Mouse (Mus musculus) hematopoietic stem cell, adult 5-6 weeks (primary cell): Measurements from ENCODE around the gene Osbp2. TPM values are rescaled to one million over a fixed set of nuclear protein-coding genes. Genes with fewer than 3 reads are reported as not detected.

ENCODE experiments used
- ATAC-seq, 2 experiments: fragments of 125-278 bp in 1 of 2; replicated peaks in 1 of 2; 2 replicates each; pipeline ENCODE4 v1.8.0; 2016 to 2017; ENCODE audit warnings: inconsistent platforms in 2 of 2, mild to moderate bottlenecking in 2 of 2, moderate number of reproducible peaks in 2 of 2, low read depth in 1 of 2, moderate TSS enrichment in 1 of 2; ENCODE audit not compliant: low FRiP score in 2 of 2, poor library complexity in 2 of 2, severe bottlenecking in 2 of 2, insufficient read depth in 1 of 2, low TSS enrichment in 1 of 2
- total RNA-seq: library from RNA; stranded (forward); fragments of 172-1452, 232-1000 nt; gene quantifications from 2 replicates; pipeline ENCODE4 v1.2.3, GENCODE M21; 2017

Osbp2 gene
- total RNA-seq, 1 experiment from 2014 or later = not detected

DNA sequence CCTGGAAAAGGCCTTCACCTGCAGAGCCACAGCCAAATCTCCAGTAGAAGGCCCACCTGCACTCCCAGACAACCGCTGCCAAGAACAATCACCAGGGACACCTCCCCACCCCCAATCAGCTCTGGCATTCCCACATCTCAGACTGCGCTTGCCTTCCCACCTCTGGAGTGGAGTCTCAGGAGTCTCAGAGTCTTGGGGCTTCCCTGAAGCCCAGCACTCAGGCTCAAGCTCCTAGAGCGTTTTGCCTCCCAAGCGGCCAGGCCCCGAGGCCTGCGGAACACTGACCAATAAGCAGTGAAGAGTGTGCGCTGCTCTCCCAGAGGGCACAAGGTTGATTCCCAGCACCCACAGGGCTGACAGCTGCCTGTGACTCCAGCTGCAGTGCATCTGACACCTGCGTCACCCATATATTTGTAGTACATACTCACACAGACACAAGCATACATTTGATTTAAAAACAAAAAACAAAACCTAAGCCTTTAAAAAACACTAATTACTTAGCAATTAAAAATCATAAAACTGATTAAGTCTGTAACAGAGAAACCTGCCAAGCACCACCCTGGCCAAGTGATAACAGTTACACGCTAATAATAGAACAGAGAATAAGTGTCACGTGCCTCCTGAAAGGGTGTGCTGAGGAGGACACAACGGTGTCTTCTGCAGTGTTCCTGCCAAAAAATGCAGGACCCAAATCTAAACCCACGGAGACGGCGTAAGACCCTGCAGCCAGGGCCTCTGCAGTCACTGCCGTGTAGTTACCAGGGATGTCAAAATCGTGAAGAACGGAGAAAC lies 19.6 kb downstream of the Osbp2 start:
- ATAC-seq = no peak

DNA sequence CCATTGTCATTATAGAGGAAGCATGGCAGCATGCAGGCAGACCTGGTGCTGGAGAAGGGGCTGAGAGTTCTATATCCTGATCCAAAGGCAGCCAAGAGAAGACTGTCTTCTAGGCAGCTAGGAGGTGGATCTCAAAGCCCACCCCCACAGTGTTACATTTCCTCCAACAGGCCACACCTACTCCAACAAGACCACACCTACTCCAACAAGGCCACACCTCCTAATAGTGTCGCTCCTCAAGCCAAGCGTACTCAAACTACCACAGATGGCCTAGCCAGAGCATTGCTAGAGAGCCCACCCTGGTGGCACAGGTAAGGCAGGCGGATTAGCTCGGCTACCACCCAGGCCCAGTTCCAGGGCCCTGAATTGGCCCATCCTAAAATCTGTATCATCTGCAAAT lies 28.4 kb downstream of the Osbp2 start:
- ATAC-seq = no peak

GRCm38 (mm10) chr11:3834421-3835098 lies 29.1 kb downstream of the Osbp2 start:
- peak; percentile 48 to 92; a peak in 2 of 4 replicates for ATAC-seq

DNA sequence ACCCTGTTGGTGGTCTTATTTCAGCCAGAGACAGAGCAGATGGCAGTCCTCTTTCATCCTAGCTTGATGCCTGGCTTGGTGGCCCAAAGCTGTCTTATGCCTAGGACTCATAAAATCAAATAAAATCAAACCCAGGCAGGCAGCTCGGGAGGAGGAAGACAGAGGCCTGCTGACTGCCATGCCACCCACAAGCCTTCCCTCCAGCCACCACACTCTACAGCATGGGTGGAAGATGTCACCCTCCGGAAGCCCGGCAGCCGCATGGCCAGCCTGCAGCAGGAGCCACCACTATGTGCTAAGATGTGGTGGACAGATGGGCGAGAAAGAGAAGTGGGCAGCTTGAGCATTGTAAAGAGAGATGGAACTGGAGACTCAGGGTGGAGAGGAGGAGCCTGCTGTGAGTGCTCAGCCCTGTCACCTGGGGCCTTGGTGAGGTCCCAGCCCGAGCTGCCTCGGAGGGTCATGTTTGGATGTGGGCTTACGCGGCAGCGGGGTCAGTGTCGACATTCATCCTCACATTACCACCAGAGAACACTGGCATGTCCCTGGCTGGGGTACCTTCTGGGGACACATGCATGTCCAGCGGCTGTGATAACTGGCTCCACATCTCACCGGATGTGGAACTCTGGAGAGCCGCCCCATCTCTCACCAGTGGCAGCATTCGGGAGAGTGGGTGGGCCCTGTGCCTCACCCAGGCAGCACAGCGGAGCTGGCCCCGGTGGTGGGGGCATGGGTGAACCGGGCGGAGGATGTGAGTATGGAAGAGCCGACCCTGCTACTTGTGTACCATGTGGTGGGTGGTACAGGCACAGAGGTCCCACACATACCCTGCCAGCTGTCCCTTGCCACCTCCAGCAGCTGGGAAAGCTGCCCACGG lies 29.9 kb downstream of the Osbp2 start:
- ATAC-seq = peak in 1 of 2 experiments; percentile 34; a peak in 1 of 4 replicates

GRCm38 (mm10) chr11:3832193-3832901 lies 31.4 kb downstream of the Osbp2 start:
- ATAC-seq = peak in 1 of 2 experiments; percentile 52; a peak in 1 of 4 replicates

- no peak for ATAC-seq
Observed at GRCm38 (mm10) chr11:3829736-3830135, 34.0 kb downstream of the Osbp2 start.

DNA sequence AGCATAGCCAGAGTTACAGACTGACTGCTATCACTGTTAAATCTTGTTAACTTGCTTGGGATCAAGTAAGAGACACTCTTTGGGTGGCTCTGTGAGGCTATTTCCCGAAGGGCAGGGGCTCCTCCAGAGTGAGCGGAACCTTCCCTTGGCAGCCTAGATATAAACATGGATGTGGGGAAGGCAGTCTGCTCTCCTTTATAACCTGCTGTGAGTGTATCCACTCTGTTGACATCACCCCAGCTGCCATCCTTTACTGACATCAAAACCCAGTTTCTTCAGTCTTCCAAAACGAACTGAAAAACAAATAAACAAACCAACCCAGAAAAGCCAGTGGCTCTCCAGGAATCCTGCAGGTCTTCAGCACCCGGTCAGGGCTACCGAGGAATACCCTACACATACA lies 39.6 kb downstream of the Osbp2 start:
- ATAC-seq = no peak

DNA sequence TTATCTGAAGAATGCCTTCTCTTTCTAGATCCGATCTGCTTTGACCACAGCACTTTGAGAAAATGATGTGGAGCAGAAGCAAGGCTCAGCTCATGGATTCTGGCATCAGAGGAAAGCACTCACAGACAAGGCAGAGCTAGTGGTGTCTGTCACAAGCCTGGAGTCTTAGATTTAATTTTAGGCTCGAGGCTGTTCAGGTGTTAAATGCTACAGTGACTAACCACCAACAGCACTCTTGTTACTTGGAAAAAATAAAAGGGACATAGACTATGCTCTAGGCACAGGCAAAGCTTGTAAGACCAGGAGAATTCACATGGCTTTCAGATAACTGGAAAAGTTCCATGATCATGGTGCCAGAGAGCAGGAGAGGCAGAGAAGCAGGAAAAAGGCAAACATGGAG lies 40.3 kb downstream of the Osbp2 start:
- no peak for ATAC-seq

DNA sequence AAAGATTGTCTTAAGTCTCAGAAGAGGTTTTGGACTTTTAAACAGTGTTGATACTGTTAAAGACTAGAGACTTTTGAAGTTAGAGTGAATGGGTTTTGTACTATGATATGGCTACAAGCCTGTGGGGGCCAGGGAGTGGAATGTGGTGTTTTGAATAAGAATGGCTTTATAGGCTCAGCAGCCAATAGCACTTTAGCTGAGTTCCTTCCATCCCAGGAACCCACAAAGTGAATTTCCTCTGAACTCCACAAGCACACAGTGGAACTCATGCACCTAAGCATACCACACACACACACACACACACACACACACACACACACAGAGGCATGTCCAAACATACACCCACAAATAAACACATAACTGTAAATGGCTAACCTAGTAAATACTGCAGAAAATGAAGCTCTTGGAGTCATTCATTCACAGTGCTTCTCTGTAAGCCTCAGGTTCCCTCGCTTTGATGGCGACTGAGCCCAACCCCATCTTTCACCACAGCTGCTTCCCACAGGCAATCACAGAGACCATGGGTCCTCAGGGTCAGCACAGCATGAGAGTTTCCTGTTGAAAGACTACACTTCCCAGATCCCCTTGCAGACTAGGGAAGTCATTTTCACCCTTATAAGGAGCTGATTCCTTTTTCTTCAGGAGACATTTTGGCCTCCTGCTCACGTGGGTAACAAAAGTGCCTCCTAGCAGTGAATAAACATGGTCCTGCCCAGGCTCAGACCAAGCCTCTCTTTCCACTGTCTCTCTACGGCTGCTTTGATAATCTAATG lies 45.5 kb downstream of the Osbp2 start:
- ATAC-seq = no peak

GRCm38 (mm10) chr11:3815951-3816350 lies 47.8 kb downstream of the Osbp2 start:
- no peak for ATAC-seq

- ATAC-seq = no peak
Observed at GRCm38 (mm10) chr11:3813340-3813739, 50.4 kb downstream of the Osbp2 start.

GRCm38 (mm10) chr11:3808162-3808561 lies 55.5 kb downstream of the Osbp2 start:
- 0 out of 4 replicates have a peak, but pooled peaks of 1 of the 2 experiments have one; percentile 7 for ATAC-seq

- 0 out of 4 replicates have a peak, but pooled peaks of 1 of the 2 experiments have one; percentile 32 for ATAC-seq
Observed at GRCm38 (mm10) chr11:3805362-3805761, 58.3 kb downstream of the Osbp2 start.

DNA sequence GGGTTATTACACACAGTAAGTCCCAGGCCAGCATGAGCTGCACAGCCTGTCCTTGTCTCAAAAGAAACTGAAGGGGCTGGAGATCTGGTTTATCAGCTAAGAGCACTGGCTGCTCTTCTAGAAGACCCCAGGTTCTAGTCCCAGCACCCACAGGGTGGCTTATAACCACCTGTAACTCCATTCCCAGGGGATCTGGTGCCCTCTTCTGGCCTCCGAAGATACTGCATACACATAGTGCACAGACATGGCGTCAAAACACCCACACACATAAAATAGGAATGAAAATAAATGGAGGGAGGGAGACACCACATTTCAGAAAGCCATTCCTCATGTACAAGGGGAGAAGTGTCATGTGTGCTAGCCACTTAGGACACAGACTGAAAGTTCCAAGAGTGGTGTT lies 59.1 kb downstream of the Osbp2 start:
- no peak for ATAC-seq

- no peak for ATAC-seq
Observed at GRCm38 (mm10) chr11:3802057-3802456, 61.6 kb downstream of the Osbp2 start.

DNA sequence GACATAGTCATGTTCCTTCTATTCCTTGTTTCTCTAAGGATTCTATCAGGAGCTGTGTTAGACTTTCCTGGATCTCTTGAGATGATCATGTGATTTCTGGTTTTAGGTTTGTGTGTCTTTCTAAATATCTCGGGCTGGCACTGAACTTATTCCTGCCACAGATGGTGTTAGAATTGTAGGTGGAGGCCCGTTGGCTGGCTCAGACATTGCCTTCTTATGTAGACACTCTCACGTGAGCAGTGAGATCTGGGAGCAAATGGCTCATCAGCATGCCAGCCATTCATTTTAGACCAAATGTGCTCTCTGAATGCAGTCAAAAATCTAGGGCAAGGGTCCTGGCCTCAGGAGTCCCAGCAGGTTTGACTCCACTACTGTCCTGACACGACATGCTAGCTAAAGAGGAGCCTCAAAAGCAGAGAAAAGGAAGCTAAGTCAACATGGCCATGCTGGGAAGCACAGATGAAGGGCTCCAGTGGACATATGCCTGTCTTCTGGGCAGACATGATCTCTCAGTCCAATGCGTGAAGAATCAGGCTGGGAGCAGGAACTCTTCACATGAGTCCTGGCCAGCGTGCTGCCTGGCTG lies 66.0 kb downstream of the Osbp2 start:
- no peak for ATAC-seq
